25 mouse cellular contexts compared by ENCODE assay signal in genomic region chr17:10401529-10401928, GRCm38 (mm10).
DNase-seq lines count a peak whose midpoint lies in the region; ATAC-seq and TF ChIP-seq lines count a peak whose summit lies in the region.
"Had no signal": no experiment of that assay in that cellular context is flagged by ENCODE, and none has a peak within 500 bp of the region (broad histone marks: within the 10 kb centered on the region; RNA-seq: fewer than 3 reads in every experiment).

No protein-coding gene starts in this region.

- H3K4me2 ChIP-seq in kidney, embryonic 14.5 days (replicated peaks; ENCODE audit: low read depth, low read length) = no peak overlapping the region
- H3K4me2 ChIP-seq in midbrain, embryonic 14.5 days (ENCODE audit: low read length) = no peak overlapping the region
- H3K4me2 ChIP-seq in midbrain, postnatal 0 days (ENCODE audit: low read depth, low read length, poor library complexity, severe bottlenecking) = no peak overlapping the region
- H3K4me2 ChIP-seq: forebrain, embryonic 13.5 days; heart, embryonic 15.5 days; liver, embryonic 12.5 days; stomach, embryonic 15.5 days had no signal

- no peaks in the 10 kb centered on the region for H3K36me3 ChIP-seq in kidney, embryonic 14.5 days (ENCODE audit: control insufficient read depth, insufficient read depth, low read length)
- no peaks in the 10 kb centered on the region for H3K36me3 ChIP-seq in midbrain, embryonic 10.5 days
- no peaks in the 10 kb centered on the region for H3K36me3 ChIP-seq in midbrain, embryonic 14.5 days (ENCODE audit: control insufficient read depth, insufficient read depth, low read length)
- no peaks in the 10 kb centered on the region for H3K36me3 ChIP-seq in midbrain, postnatal 0 days (ENCODE audit: insufficient read depth, low read length)
- H3K36me3 ChIP-seq: G1E; heart, embryonic 15.5 days; liver, embryonic 12.5 days; stomach, embryonic 15.5 days had no signal

- no peak overlapping the region for H3K9ac ChIP-seq in kidney, embryonic 14.5 days (ENCODE audit: low read depth, low read length)
- H3K9ac ChIP-seq in midbrain, embryonic 14.5 days (replicated peaks; ENCODE audit: low read length) = no peak overlapping the region
- no peak overlapping the region for H3K9ac ChIP-seq in midbrain, postnatal 0 days (replicated peaks; ENCODE audit: low read length, poor library complexity, severe bottlenecking)
- H3K9ac ChIP-seq: forebrain, embryonic 13.5 days; heart, embryonic 15.5 days; liver, embryonic 12.5 days; stomach, embryonic 15.5 days had no signal

- WGBS in kidney, embryonic 14.5 days = 83% methylated on average over 3 of the region's 3 CpGs
- WGBS in midbrain, embryonic 10.5 days = 83% methylated on average over 3 of the region's 3 CpGs
- 80% methylated on average over 3 of the region's 3 CpGs for whole genome bisulfite sequencing in midbrain, embryonic 14.5 days
- 84% methylated on average over 3 of the region's 3 CpGs for WGBS in midbrain, postnatal 0 days

- no peaks in the 10 kb centered on the region for H3K27me3 ChIP-seq in kidney, embryonic 14.5 days (ENCODE audit: control insufficient read depth, insufficient read depth, low read length)
- no peaks in the 10 kb centered on the region for H3K27me3 ChIP-seq in midbrain, embryonic 10.5 days (ENCODE audit: low read depth, poor library complexity, severe bottlenecking)
- H3K27me3 ChIP-seq in midbrain, embryonic 14.5 days (ENCODE audit: control insufficient read depth, insufficient read depth, low read length) = no peaks in the 10 kb centered on the region
- H3K27me3 ChIP-seq in midbrain, postnatal 0 days (ENCODE audit: insufficient read depth, low read length) = no peaks in the 10 kb centered on the region
- H3K27me3 ChIP-seq: forebrain, embryonic 13.5 days; heart, embryonic 15.5 days; liver, embryonic 12.5 days; stomach, embryonic 15.5 days had no signal

- H3K4me1 ChIP-seq in kidney, embryonic 14.5 days (ENCODE audit: control insufficient read depth, insufficient read depth, low read length) = 0 out of 2 replicates have a peak, but pooled peaks cover 4% of the 10 kb centered on the region
- peaks cover 58% of the 10 kb centered on the region for H3K4me1 ChIP-seq in midbrain, embryonic 10.5 days
- peaks cover 16% of the 10 kb centered on the region for H3K4me1 ChIP-seq in midbrain, embryonic 14.5 days (ENCODE audit: control insufficient read depth, insufficient read depth, low read length)
- peaks cover 12% of the 10 kb centered on the region for H3K4me1 ChIP-seq in midbrain, postnatal 0 days (ENCODE audit: insufficient read depth, low read length)
- H3K4me1 ChIP-seq: stomach, embryonic 15.5 days had no signal

- intact Hi-C loops in gastrocnemius, adult 2 months (cut with DNase I) = loop anchor here (10.0 kb wide), 1 partner anchor 157 kb away; no protein-coding TSS in a partner anchor

- no peaks in the 10 kb centered on the region for H3K9me3 ChIP-seq in kidney, embryonic 14.5 days (ENCODE audit: control insufficient read depth, low read length)
- no peaks in the 10 kb centered on the region for H3K9me3 ChIP-seq in midbrain, embryonic 10.5 days (replicated peaks)
- H3K9me3 ChIP-seq in midbrain, embryonic 14.5 days (ENCODE audit: control insufficient read depth, low read length) = no peaks in the 10 kb centered on the region
- H3K9me3 ChIP-seq in midbrain, postnatal 0 days (ENCODE audit: low read length) = no peaks in the 10 kb centered on the region
- H3K9me3 ChIP-seq: forebrain, embryonic 13.5 days; G1E; heart, embryonic 15.5 days; liver, embryonic 12.5 days; stomach, embryonic 15.5 days had no signal

- no peak overlapping the region for H3K27ac ChIP-seq in gastrocnemius, adult 2 months
- no peak overlapping the region for H3K27ac ChIP-seq in kidney, embryonic 14.5 days (ENCODE audit: low read depth, low read length)
- H3K27ac ChIP-seq in midbrain, embryonic 10.5 days (replicated peaks) = peak overlapping the region; percentile 65; the same call in 1 of the 2 replicates
- no peak overlapping the region for H3K27ac ChIP-seq in midbrain, embryonic 14.5 days (replicated peaks; ENCODE audit: low read depth, low read length)
- H3K27ac ChIP-seq in midbrain, postnatal 0 days (ENCODE audit: low read depth, low read length) = 0 out of 2 replicates have a peak overlapping the region, but pooled peaks have one; percentile 26
- H3K27ac ChIP-seq: forebrain, embryonic 13.5 days; heart, embryonic 15.5 days; liver, embryonic 12.5 days; stomach, embryonic 15.5 days had no signal

- ATAC-seq in kidney, embryonic 14.5 days (ENCODE audit: low FRiP score, low TSS enrichment) = no peak
- ATAC-seq in midbrain, embryonic 14.5 days (ENCODE audit: low FRiP score, low TSS enrichment) = no peak
- ATAC-seq in midbrain, postnatal 0 days (ENCODE audit: low FRiP score) = no peak
- ATAC-seq: forebrain, embryonic 13.5 days; intestine, embryonic 16.5 days; liver, embryonic 12.5 days had no signal

- peak; percentile 9 for DNase-seq in gastrocnemius, adult 2 months
- no peak for DNase-seq in gastrocnemius, postnatal 10 days
- peak; percentile 29 for DNase-seq in kidney, adult 18-20 months
- DNase-seq in midbrain, embryonic 10.5 days (ENCODE audit: low spot score) = no peak
- no peak for DNase-seq in midbrain, embryonic 14.5 days
- DNase-seq in midbrain, postnatal 0 days (ENCODE audit: low spot score) = no peak
- no peak for DNase-seq in adrenal gland, adult (ENCODE audit: inconsistent age in 2 of 2, low spot score in 1 of 2)
- DNase-seq: cerebellum, adult 9-10 months; gastrocnemius, postnatal 14 days; heart, adult 18-20 months; heart, postnatal 4 days; left cerebral cortex, postnatal 4 days; lung, adult 2 months; retina, postnatal 1 day; thymus, adult 18-20 months; thymus, postnatal 4 days had no signal

- TF ChIP-seq CTCF in gastrocnemius, adult 2 months (IDR thresholded peaks at IDR 0.05) = no peak
- no peak for TF ChIP-seq CTCF in midbrain, postnatal 0 days (IDR thresholded peaks at IDR 0.05)

- H3K4me3 ChIP-seq in gastrocnemius, adult 2 months = no peak overlapping the region
- no peak overlapping the region for H3K4me3 ChIP-seq in kidney, embryonic 14.5 days (ENCODE audit: low read length)
- no peak overlapping the region for H3K4me3 ChIP-seq in midbrain, embryonic 10.5 days
- H3K4me3 ChIP-seq in midbrain, embryonic 14.5 days (replicated peaks; ENCODE audit: low read depth, low read length) = no peak overlapping the region
- no peak overlapping the region for H3K4me3 ChIP-seq in midbrain, postnatal 0 days (ENCODE audit: low read depth, low read length)
- H3K4me3 ChIP-seq: forebrain, embryonic 13.5 days; heart, embryonic 15.5 days; left cerebral cortex, adult 2 months; liver, embryonic 12.5 days; myocyte; stomach, embryonic 15.5 days had no signal

Comparison
In these comparisons a context has a peak if more than half of its experiments do, and no peak if none do; other contexts are left out.
1. DNase-seq: peak in gastrocnemius, adult 2 months (single experiment) and kidney, adult 18-20 months (single experiment); none in gastrocnemius, postnatal 10 days (single experiment), midbrain, embryonic 10.5 days (single experiment), midbrain, embryonic 14.5 days (single experiment), midbrain, postnatal 0 days (single experiment) and adrenal gland, adult (0 of 2).
2. H3K27ac ChIP-seq: peak in midbrain, embryonic 10.5 days (single experiment) and midbrain, postnatal 0 days (single experiment); none in gastrocnemius, adult 2 months (single experiment), kidney, embryonic 14.5 days (single experiment) and midbrain, embryonic 14.5 days (single experiment).